Mouse (Mus musculus) monocyte, adult 59 days (primary cell): Measurements from ENCODE around the gene Fam189b. TPM values are rescaled to one million over a fixed set of nuclear protein-coding genes. Genes with fewer than 3 reads are reported as not detected.

Source experiments
- total RNA-seq, 2 experiments: library from RNA; stranded (reverse); gene quantifications; one replicate each; pipeline ENCODE4 v1.2.4; 2023

The Fam189b gene
- total RNA-seq: 10 to 100 TPM; 12.2 to 13.0 TPM

GRCm38 (mm10) chr3:89183058-89183958 lies at the start of gene Fam189b:
Gene Fam189b, plus strand, starts transcription at chr3:89183143.

GRCm38 (mm10) chr3:89135958-89136357 lies 47.0 kb upstream of the Fam189b start, which contains the start of gene Pklr:
Gene Pklr, plus strand, starts transcription at chr3:89136142.

DNA sequence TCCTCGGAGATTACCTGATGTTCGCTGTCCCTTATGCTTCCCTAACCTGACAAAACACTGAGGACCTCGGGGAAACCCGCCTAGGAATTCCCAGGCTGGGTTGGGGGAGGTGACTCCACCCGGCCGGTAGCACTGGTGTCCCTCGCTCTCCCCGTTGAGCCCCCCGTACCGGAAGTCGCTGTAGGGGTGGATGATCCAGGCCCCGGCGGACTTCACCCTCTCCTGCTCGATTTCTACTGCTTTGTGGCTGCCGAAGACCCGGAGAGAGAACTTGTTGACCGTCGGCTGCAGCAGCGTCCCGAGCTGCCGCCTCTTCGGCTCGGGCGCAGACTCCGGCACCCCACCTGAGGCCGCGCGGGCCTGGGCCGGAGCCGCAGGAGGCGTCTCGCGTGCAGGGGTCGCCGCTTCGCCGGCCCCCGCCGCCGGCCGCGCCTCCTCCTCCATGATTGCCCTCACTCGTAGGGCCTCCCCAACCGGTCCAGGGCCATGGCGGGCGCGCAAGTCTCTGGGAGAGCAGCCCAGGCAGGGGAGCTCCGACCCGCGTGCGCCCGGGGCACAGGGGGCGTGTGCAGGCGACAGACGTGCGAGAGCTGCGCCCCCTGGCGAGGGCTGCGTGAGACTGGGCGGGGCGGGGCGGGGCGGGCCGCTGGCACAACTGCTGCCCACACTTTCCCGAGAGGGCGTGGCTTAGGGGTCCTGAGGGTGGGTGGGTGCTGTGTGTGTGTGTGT lies 23.2 kb upstream of the Fam189b start, which contains the start of gene Hcn3:
TSS of gene Hcn3 (minus strand) at position 581 of the 729 bp plus-strand sequence.

GRCm38 (mm10) chr3:89164506-89165267 lies 18.3 kb upstream of the Fam189b start, which contains the start of gene Clk2:
Gene Clk2, plus strand, starts transcription at chr3:89164795.

GRCm38 (mm10) chr3:89177242-89178106 lies 5.5 kb upstream of the Fam189b start, which contains the start of gene Scamp3:
Gene Scamp3, plus strand, starts transcription at chr3:89177473.

DNA sequence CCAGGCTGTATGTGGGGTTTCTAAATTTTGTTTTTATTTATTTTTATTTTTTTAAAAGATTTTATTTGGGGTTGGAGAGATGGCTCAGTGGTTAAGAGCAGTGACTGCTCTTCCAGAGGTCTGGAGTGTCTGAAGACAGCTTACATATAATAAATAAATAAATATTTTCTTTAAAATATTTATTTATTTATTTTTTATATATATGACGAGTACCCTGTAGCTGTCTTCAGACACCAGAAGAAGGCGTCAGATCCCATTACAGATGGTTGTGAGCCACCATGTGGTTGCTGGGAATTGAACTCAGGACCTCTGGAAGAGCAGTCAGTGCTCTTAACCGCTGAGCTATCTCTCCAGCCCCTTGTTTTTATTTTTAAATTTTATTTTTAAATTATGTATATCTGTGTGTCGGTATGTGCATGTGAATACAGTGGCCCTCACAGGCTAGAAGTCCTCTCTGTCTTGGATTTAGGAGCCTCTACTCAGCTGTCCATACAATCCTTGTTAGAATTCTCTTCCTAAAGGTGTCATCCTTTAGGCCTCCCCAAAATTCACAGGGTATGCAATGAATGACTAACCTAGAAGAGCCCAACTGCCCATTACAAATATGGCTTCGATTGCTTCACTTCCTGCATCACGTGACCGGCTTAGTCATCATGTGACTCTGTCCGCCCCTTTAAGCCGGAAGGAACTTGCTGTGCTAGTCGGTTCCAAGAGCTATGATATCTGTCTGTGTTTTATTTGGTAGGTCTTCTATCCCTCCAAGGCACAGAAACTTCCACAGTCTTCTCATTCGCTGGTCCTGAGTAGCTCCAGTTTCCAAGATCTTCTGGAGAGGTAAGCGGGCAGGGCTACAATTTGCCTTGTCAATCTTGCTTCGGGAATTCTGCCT lies 19.6 kb downstream of the Fam189b start, which contains the start of gene Gba:
TSS of gene Gba (plus strand) at position 676 of the 889 bp plus-strand sequence.

GRCm38 (mm10) chr3:89214681-89215411 lies 31.9 kb downstream of the Fam189b start, which contains the start of gene Thbs3:
Gene Thbs3, plus strand, starts transcription at chr3:89215180.

DNA sequence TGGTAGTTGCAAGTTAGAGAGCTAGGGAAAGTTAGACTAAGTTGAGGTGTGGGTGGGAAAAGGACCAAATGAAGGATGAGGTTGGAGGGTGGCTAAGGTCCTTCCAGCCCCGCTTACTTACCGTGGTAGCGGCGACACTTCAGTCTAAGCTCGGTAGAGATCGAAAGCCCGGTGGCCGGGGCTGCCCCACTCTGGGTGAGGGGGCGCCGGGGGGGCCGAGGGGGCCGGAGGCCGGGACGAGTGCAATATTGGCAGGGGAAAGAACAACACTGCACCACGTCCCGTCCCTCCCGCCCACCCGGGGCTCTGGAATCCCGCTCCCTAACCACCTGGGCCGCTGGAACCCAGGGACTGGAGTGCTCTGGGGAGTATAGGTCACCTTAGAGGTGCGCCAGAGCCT lies 44.0 kb downstream of the Fam189b start, which contains the start of gene Mtx1:
TSS of gene Mtx1 (minus strand) at position 189 of the 400 bp plus-strand sequence.

GRCm38 (mm10) chr3:89228836-89229235 lies 45.9 kb downstream of the Fam189b start, which contains the start of gene Muc1:
Gene Muc1, plus strand, starts transcription at chr3:89229057.

Other genes starting within 250 kb of the Fam189b start
- gene Ash1l, start 232.5 kb upstream of the Fam189b start, total RNA-seq: 10 to 100 TPM; 56.5 to 59.4 TPM
- 10 to 100 TPM; 42.3 to 47.0 TPM for gene Dap3, start 232.0 kb upstream of the Fam189b start, total RNA-seq
- gene Rusc1, start 89.8 kb upstream of the Fam189b start, total RNA-seq: 10 to 100 TPM; 32.8 to 34.0 TPM
- gene Gm43738, start 82.0 kb upstream of the Fam189b start, total RNA-seq: not detected
- 10 to 100 TPM; 34.8 to 48.9 TPM for gene Fdps, start 81.2 kb upstream of the Fam189b start, total RNA-seq
- not detected for gene Pklr, start 47.0 kb upstream of the Fam189b start, total RNA-seq
- under 1 TPM in 1 of 2 experiments, not detected in 1; 0.31 TPM for gene Hcn3, start 22.9 kb upstream of the Fam189b start, total RNA-seq
- gene Clk2, start 18.3 kb upstream of the Fam189b start, total RNA-seq: 10 to 100 TPM; 79.1 to 83.2 TPM
- gene Scamp3, start 5.7 kb upstream of the Fam189b start, total RNA-seq: 10 to 100 TPM; 82.3 TPM
- gene Gba, start 19.8 kb downstream of the Fam189b start, total RNA-seq: 100 to 1,000 TPM; 109 to 114 TPM
- gene Thbs3, start 32.0 kb downstream of the Fam189b start, total RNA-seq: 1 to 10 TPM; 5.2 to 6.8 TPM
- 10 to 100 TPM; 84.0 to 86.7 TPM for gene Mtx1, start 43.9 kb downstream of the Fam189b start, total RNA-seq
- not detected for gene Muc1, start 45.9 kb downstream of the Fam189b start, total RNA-seq
- 100 to 1,000 TPM in 1 of 2 experiments, 10 to 100 TPM in 1; 82.1 to 104 TPM for gene Krtcap2, start 62.8 kb downstream of the Fam189b start, total RNA-seq
- gene Trim46, start 63.2 kb downstream of the Fam189b start, total RNA-seq: 1 to 10 TPM in 1 of 2 experiments, under 1 TPM in 1; 0.18 to 1.1 TPM
- gene Dpm3, start 76.2 kb downstream of the Fam189b start, total RNA-seq: 10 to 100 TPM; 65.3 to 74.1 TPM
- gene Slc50a1, start 87.4 kb downstream of the Fam189b start, total RNA-seq: 10 to 100 TPM; 49.4 to 58.0 TPM
- gene Efna1, start 98.0 kb downstream of the Fam189b start, total RNA-seq: under 1 TPM in 1 of 2 experiments, not detected in 1; 0.55 TPM
- gene Efna3, start 139.8 kb downstream of the Fam189b start, total RNA-seq: not detected
- gene Efna4, start 154.9 kb downstream of the Fam189b start, total RNA-seq: not detected
- 100 to 1,000 TPM; 163 to 179 TPM for gene Adam15, start 166.9 kb downstream of the Fam189b start, total RNA-seq
- gene Dcst2, start 178.8 kb downstream of the Fam189b start, total RNA-seq: not detected
- not detected for gene Dcst1, start 182.1 kb downstream of the Fam189b start, total RNA-seq
- gene Zbtb7b, start 211.6 kb downstream of the Fam189b start, total RNA-seq: 100 to 1,000 TPM; 130 to 146 TPM
- not detected for gene Lenep, start 219.7 kb downstream of the Fam189b start, total RNA-seq
- 10 to 100 TPM; 20.0 to 28.1 TPM for gene Flad1, start 228.7 kb downstream of the Fam189b start, total RNA-seq
- gene Cks1b, start 235.2 kb downstream of the Fam189b start, total RNA-seq: 1 to 10 TPM; 6.1 to 6.2 TPM
- 100 to 1,000 TPM; 110 to 117 TPM for gene Shc1, start 235.3 kb downstream of the Fam189b start, total RNA-seq
- 10 to 100 TPM; 47.6 to 47.8 TPM for gene Pygo2, start 247.1 kb downstream of the Fam189b start, total RNA-seq